Mouse (Mus musculus) intestine, postnatal 0 days (tissue): Measurements from ENCODE around the gene Mfsd11. TPM values are rescaled to one million over a fixed set of nuclear protein-coding genes. Genes with fewer than 3 reads are reported as not detected.

ENCODE experiments used
- ATAC-seq: fragments of 200-750 bp; cut with Nextera tagmentation; 2 replicates; pipeline ENCODE4 v1.8.0; 2017; ENCODE audit warnings: mild to moderate bottlenecking, moderate TSS enrichment, moderate library complexity
- H3K27ac ChIP-seq: fragments of 300-500 bp; sonication (generic); 2 replicates; pipeline ENCODE4 v1.5.1; 2014; ENCODE audit warnings: mild to moderate bottlenecking, low read depth, low read length, moderate library complexity
- H3K27me3 ChIP-seq: fragments of 300-500 bp; sonication (generic); replicated peaks from 2 replicates; pipeline ENCODE4 v1.6.1; 2014; ENCODE audit warnings: low read length, mixed read lengths; ENCODE audit not compliant: control insufficient read depth, insufficient read depth
- H3K36me3 ChIP-seq: fragments of 300-500 bp; sonication (generic); 2 replicates; pipeline ENCODE4 v1.6.1; 2014; ENCODE audit warnings: mild to moderate bottlenecking, moderate library complexity; ENCODE audit not compliant: control insufficient read depth, insufficient read depth
- H3K4me1 ChIP-seq: fragments of 300-500 bp; sonication (generic); replicated peaks from 2 replicates; pipeline ENCODE4 v1.6.1; 2014; ENCODE audit warnings: antibody characterized with exemption, low read length, mixed read lengths; ENCODE audit not compliant: control insufficient read depth, insufficient read depth
- H3K4me2 ChIP-seq: fragments of 300-500 bp; sonication (generic); replicated peaks from 2 replicates; pipeline ENCODE4 v1.6.1; 2014; ENCODE audit warnings: low read depth, mild to moderate bottlenecking, moderate library complexity
- H3K4me3 ChIP-seq: fragments of 300-500 bp; sonication (generic); 2 replicates; pipeline ENCODE4 v1.5.1; 2014; ENCODE audit warnings: low read depth, low read length
- H3K9ac ChIP-seq: fragments of 300-500 bp; sonication (generic); 2 replicates; pipeline ENCODE4 v1.6.1; 2014; ENCODE audit warnings: mild to moderate bottlenecking, low read depth, low read length
- H3K9me3 ChIP-seq: fragments of 300-500 bp; sonication (generic); 2 replicates; pipeline ENCODE4 v1.6.1; 2016; ENCODE audit warnings: mixed run types; ENCODE audit not compliant: control insufficient read depth
- CTCF ChIP-seq: sonication (generic); IDR thresholded peaks from 2 replicates; pipeline ENCODE4 v1.5.1; 2016; ENCODE audit warnings: low read depth, mild to moderate bottlenecking, control low read depth, antibody characterized with exemption, moderate library complexity
- WGBS: fragments of 180-500 bp; shearing (Covaris S2); extraction: QIAGEN DNeasy Blood & Tissue Kit; methylation state at CpG from one replicate; pipeline ENCODE4 v1.1.7; 2014; 5-methylcytosine and 5-hydroxymethylcytosine counted together
- polyA plus RNA-seq: library from polyadenylated mRNA; unstranded; fragments of >200 nt; fragmentation: Nextera tagmentation; extraction: Ambion mirVana; gene quantifications from 2 replicates; pipeline ENCODE4 v1.2.1, GENCODE M21; 2015

Mfsd11 gene
- polyA plus RNA-seq: 100 and 109 TPM in 2 replicates

DNA sequence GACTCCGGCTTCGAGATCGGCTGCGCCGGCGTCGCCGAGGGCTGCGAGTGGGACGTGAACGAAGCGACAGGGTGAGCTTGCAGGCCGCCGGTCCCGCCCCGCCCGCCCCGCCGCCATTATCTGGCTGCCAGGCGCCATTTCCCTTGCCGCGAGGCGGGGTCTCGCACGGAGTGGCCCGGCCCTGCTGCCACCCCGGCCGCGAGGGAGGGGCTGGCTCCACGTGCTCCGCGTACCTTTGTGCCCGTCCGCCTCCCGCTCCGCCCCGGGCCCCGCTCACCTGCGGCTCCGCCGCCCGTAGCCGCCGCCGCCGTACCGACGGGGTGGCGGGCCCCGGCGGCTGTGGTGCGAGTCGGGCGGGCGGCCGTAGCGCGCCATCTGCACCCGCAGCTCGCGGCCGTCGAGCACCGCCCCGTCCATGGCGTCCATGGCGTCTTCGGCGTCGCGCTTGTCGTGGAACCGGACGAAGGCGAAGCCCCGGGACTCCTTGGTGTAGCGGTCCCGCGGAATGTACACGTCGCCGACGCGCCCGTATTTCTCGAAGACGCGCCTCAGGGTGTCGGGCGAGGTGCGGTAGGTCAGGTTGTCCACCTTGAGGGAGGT lies at the start of gene Mfsd11:
TSS of gene Mfsd11 (plus strand) at position 150 of the 600 bp plus-strand sequence.
- Histone ChIP-seq H3K9ac (peak within 1 kb of the TSS; percentile 96), H3K36me3 (peaks cover 29% of the 10 kb centered on the region), H3K27ac (peak within 1 kb of the TSS; percentile 97), H3K4me3 (peak within 1 kb of the TSS; percentile 93), H3K27me3 (no peaks in the 10 kb centered on the region), H3K4me1 (no peaks in the 10 kb centered on the region), H3K4me2 (peak within 1 kb of the TSS; percentile 72), H3K9me3 (no peaks in the 10 kb centered on the region)
- TF ChIP-seq CTCF: no peak
- WGBS: under 1% methylated on average over 79 of the region's 91 CpGs
- peak; percentile 58 for ATAC-seq

DNA sequence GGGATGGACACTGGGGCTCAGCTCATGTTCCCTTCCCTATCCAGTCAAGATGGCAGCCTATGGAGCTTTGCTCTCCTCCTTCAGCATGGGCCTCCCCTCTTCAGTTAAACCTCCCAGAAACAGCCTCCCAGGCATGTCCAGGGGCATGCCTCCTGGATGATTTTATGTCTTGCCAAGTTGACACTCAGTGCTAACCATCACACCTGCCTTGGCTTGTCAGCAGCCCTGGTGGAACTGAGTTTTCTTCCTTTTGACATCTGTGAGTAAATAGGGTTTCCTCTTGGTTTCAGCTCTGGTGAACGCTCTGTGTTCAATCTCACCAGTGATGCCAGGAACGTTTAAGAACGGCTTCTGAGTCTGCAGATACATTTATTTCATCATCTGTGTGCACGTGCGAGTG lies 49.5 kb upstream of the Mfsd11 start:
- H3K27me3 ChIP-seq: no peaks in the 10 kb centered on the region
- H3K4me2 ChIP-seq: no peak overlapping the region
- H3K9me3 ChIP-seq: no peaks in the 10 kb centered on the region
- ATAC-seq: no peak
- H3K27ac ChIP-seq: no peak overlapping the region
- H3K4me1 ChIP-seq: no peaks in the 10 kb centered on the region
- no peak overlapping the region for H3K4me3 ChIP-seq
- no peaks in the 10 kb centered on the region for H3K36me3 ChIP-seq
- TF ChIP-seq CTCF: no peak
- 68% methylated on average over 5 of the region's 5 CpGs for WGBS
- no peak overlapping the region for H3K9ac ChIP-seq

DNA sequence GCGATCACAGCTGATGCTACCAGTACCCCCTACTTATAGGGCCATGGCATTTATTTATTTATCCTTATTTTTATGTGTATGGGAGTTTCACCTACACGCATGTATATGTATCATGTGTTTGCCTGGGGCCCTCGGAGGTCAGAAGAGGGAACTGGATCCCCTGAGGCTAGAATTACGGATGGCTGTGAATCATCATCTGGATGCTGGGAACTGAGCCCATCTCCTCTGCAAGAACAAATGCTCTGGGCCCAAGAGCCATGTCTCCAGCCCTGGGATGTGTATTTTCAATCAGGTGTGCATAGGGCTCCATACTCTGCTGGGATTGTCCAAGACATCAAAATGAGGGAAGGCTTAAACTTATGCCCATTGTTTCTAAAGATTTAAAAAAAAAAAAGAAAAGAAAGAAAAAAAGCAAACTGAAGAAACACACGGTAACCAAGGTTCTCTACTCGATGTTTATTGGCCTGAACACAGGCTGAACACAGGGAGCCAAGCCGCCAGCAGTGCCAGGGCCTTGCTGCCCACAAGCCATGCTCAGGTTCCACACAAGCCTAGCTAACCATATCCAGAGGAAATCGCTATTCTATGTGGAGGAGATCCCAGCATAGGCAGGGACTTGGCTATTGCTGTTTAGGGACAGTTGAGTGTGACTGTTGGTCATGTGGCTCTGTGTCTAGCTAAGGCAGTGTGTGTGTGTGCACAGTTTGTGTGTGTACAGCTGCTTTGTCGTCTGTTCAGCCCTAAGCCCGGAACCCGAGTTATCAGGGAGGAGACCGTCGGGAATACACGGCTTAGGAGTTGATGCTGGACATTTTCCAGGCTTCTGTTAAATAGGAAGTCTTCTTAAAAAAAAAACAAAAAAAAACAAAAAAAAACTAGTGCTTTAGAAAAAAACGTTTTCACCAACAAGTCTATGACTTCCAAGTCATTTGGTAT lies 45.8 kb upstream of the Mfsd11 start:
- no peak for ATAC-seq
- TF ChIP-seq CTCF: no peak
- no peak overlapping the region for H3K9ac ChIP-seq
- no peak overlapping the region for H3K4me3 ChIP-seq
- no peak overlapping the region for H3K4me2 ChIP-seq
- WGBS: 74% methylated on average over 15 of the region's 15 CpGs
- no peaks in the 10 kb centered on the region for H3K9me3 ChIP-seq
- H3K4me1 ChIP-seq: no peaks in the 10 kb centered on the region
- H3K36me3 ChIP-seq: peaks cover 18% of the 10 kb centered on the region
- no peaks in the 10 kb centered on the region for H3K27me3 ChIP-seq
- no peak overlapping the region for H3K27ac ChIP-seq

DNA sequence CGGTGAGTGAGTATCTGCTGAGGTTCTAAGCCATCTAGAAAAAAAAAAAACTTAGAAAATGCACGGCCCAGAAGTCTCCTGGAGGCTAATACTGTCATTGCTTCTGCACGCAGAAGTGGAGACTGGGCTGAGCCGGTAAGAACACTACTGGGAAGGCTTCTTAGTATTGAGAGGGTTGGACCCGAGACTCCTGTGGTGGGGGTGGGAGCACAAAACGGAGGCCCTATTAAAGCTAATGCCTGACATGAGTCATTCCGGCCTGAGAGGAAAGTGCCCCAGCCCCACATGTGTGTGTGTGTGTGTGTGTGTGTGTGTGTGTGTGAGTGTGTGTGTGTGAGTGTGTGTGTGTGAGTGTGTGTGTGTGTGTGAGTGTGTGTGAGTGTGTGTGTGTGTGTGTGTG lies 45.1 kb upstream of the Mfsd11 start:
- no peaks in the 10 kb centered on the region for H3K4me1 ChIP-seq
- H3K9me3 ChIP-seq: no peaks in the 10 kb centered on the region
- no peak overlapping the region for H3K4me3 ChIP-seq
- no peak overlapping the region for H3K27ac ChIP-seq
- H3K36me3 ChIP-seq: peaks cover 18% of the 10 kb centered on the region
- no peaks in the 10 kb centered on the region for H3K27me3 ChIP-seq
- no peak for ATAC-seq
- no peak overlapping the region for H3K4me2 ChIP-seq
- WGBS: 62% methylated on average over 7 of the region's 7 CpGs
- TF ChIP-seq CTCF: no peak
- H3K9ac ChIP-seq: no peak overlapping the region

DNA sequence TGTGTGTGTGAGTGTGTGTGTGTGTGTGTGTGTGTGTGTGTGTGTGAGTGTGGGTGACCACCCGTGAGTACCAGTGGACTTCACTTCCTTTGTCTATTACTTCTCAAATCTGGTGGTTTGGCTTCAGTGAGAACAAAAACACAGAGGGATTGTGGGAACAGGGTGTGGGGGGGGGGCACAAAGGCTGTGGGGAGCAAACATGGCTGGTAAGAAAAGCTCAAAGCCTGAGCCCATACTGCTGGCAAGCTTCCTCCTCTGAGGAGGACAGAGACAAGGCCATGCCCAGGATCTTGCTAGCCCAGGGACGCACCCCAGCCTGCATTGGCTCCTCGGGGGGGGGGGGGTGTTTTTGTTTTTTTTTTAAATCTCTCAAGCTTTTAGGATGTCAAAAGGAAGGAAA lies 44.7 kb upstream of the Mfsd11 start:
- Histone ChIP-seq H3K9ac (no peak overlapping the region), H3K27me3 (no peaks in the 10 kb centered on the region), H3K27ac (no peak overlapping the region), H3K4me1 (no peaks in the 10 kb centered on the region), H3K9me3 (no peaks in the 10 kb centered on the region), H3K36me3 (peaks cover 18% of the 10 kb centered on the region), H3K4me3 (no peak overlapping the region), H3K4me2 (no peak overlapping the region)
- TF ChIP-seq CTCF: no peak
- 68% methylated on average over 3 of the region's 3 CpGs for WGBS
- no peak for ATAC-seq

DNA sequence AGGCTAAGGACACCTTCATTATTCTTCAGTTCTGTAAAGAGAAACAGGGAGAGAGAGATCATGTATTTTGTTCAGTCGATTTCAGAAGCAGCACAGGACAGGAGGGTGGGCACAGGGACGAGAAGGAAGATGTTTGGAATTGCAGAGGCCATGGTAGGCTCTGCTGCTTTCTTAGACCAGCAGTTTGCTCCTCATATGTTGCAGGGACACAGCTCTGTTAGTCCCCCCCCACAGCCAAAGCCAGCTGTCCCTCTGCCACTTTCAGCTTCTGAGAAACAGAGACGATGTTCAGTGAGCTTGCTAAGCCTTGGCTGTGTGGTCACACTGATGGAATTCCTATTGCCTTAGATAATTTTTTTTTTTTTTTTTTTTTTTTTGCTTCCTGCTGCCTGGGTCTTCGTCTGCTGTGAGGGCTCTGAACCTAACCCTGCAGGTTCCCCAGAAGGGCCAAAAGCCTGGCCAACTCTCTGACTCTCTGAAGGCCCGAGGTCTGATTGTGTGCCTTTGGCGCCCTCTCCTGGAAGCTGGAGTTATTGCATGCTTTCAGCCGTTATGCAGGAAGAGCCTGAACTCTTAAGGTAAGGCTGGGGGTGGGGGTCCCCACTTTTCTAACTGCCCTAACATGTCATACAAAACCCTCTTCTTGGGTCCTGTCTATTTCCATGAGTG lies 44.2 kb upstream of the Mfsd11 start:
- 17% methylated on average over 7 of the region's 7 CpGs for WGBS

More for the DNA sequence above, 44.2 kb upstream of the Mfsd11 start:
- H3K4me3 ChIP-seq: no peak overlapping the region
- no peaks in the 10 kb centered on the region for H3K27me3 ChIP-seq
- no peaks in the 10 kb centered on the region for H3K9me3 ChIP-seq
- peaks cover 18% of the 10 kb centered on the region for H3K36me3 ChIP-seq
- H3K4me2 ChIP-seq: no peak overlapping the region
- H3K27ac ChIP-seq: no peak overlapping the region
- peak; percentile 93 for TF ChIP-seq CTCF
- ATAC-seq: peak; percentile 63
- H3K9ac ChIP-seq: no peak overlapping the region
- H3K4me1 ChIP-seq: no peaks in the 10 kb centered on the region
